Mouse (Mus musculus): ENCODE measurements at regions not wholly inside any gene's neighbourhood (a gene's known extent, or its start where the extent isn't known, plus 50 kb on each side); places are given as distances from the start of the nearest gene placed in this dataset.

- WGBS = 83% methylated on average over 14 of the region's 14 CpGs
- H3K36me3 ChIP-seq (ENCODE audit: control insufficient read depth, insufficient read depth, low read length) = no peaks in the 10 kb centered on the region
- no peaks in the 10 kb centered on the region for H3K4me1 ChIP-seq (replicated peaks; ENCODE audit: control insufficient read depth, insufficient read depth, low read length)
- H3K27ac ChIP-seq (ENCODE audit: low read depth, low read length) = no peak overlapping the region
- ATAC-seq (ENCODE audit: low FRiP score) = no peak
- H3K4me2 ChIP-seq (replicated peaks; ENCODE audit: low read depth, low read length) = no peak overlapping the region
- no peak overlapping the region for H3K4me3 ChIP-seq (ENCODE audit: low read depth, low read length)
- H3K9ac ChIP-seq (ENCODE audit: low read depth, low read length) = no peak overlapping the region
- no peaks in the 10 kb centered on the region for H3K9me3 ChIP-seq (ENCODE audit: control insufficient read depth, low read length)
- no peak for DNase-seq (ENCODE audit: low spot score)
- H3K27me3 ChIP-seq (ENCODE audit: control insufficient read depth, insufficient read depth, low read length) = no peaks in the 10 kb centered on the region
Measured at GRCm38 (mm10) chr10:83857794-83858442, 135.3 kb downstream of the 1500009L16Rik start.

GRCm38 (mm10) chr10:83858689-83859088, 136.0 kb downstream of the 1500009L16Rik start:
- 76% methylated on average over 6 of the region's 6 CpGs for WGBS
- H3K9ac ChIP-seq (ENCODE audit: low read depth, low read length) = no peak overlapping the region
- no peaks in the 10 kb centered on the region for H3K4me1 ChIP-seq (replicated peaks; ENCODE audit: control insufficient read depth, insufficient read depth, low read length)

DNA sequence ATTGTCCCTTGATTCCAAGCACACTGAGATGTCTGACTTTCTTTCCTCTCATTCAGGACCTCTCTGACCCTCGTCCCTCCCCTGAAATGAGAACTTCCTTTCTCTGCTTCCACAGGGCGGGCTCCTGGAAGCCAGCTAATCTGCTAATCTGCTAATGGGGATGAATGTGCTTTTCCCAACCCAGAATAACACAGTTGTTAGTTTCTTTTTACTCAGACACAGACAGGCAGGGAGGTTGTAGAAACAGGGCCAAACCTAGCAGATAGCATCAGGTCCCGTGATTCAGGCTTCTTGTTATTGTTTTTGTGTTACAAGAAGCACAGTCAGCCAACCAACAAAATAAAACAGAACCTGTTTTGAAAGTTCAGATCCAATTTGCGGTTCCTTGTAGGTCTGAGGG, 137.0 kb downstream of the 1500009L16Rik start:
- no peak overlapping the region for H3K4me2 ChIP-seq (replicated peaks; ENCODE audit: low read depth, low read length)
- H3K9ac ChIP-seq (ENCODE audit: low read depth, low read length) = no peak overlapping the region
- H3K36me3 ChIP-seq (ENCODE audit: control insufficient read depth, insufficient read depth, low read length) = no peaks in the 10 kb centered on the region
- WGBS = 88% methylated on average over 4 of the region's 4 CpGs
- H3K4me1 ChIP-seq (replicated peaks; ENCODE audit: control insufficient read depth, insufficient read depth, low read length) = no peaks in the 10 kb centered on the region
- H3K27ac ChIP-seq (ENCODE audit: low read depth, low read length) = no peak overlapping the region
- H3K27me3 ChIP-seq (ENCODE audit: control insufficient read depth, insufficient read depth, low read length) = no peaks in the 10 kb centered on the region
- DNase-seq (ENCODE audit: low spot score) = no peak
- no peak for ATAC-seq (ENCODE audit: low FRiP score)
- H3K9me3 ChIP-seq (ENCODE audit: control insufficient read depth, low read length) = no peaks in the 10 kb centered on the region
- H3K4me3 ChIP-seq (ENCODE audit: low read depth, low read length) = no peak overlapping the region

More at GRCm38 (mm10) chr10:83858689-83859088, 136.0 kb downstream of the 1500009L16Rik start:
- DNase-seq (ENCODE audit: low spot score) (no peak), ATAC-seq (ENCODE audit: low FRiP score) (no peak)
- H3K36me3 ChIP-seq (ENCODE audit: control insufficient read depth, insufficient read depth, low read length) = no peaks in the 10 kb centered on the region
- H3K27me3 ChIP-seq (ENCODE audit: control insufficient read depth, insufficient read depth, low read length) = no peaks in the 10 kb centered on the region
- H3K4me3 ChIP-seq (ENCODE audit: low read depth, low read length) = no peak overlapping the region
- H3K9me3 ChIP-seq (ENCODE audit: control insufficient read depth, low read length) = no peaks in the 10 kb centered on the region
- H3K4me2 ChIP-seq (replicated peaks; ENCODE audit: low read depth, low read length) = no peak overlapping the region
- H3K27ac ChIP-seq (ENCODE audit: low read depth, low read length) = no peak overlapping the region

- Histone ChIP-seq H3K27me3 (ENCODE audit: control insufficient read depth, insufficient read depth, low read length) (no peaks in the 10 kb centered on the region), H3K9me3 (ENCODE audit: control insufficient read depth, low read length) (no peaks in the 10 kb centered on the region), H3K36me3 (ENCODE audit: control insufficient read depth, insufficient read depth, low read length) (no peaks in the 10 kb centered on the region), H3K4me3 (ENCODE audit: low read depth, low read length) (no peak overlapping the region), H3K27ac (ENCODE audit: low read depth, low read length) (no peak overlapping the region), H3K4me1 (replicated peaks; ENCODE audit: control insufficient read depth, insufficient read depth, low read length) (no peaks in the 10 kb centered on the region), H3K9ac (ENCODE audit: low read depth, low read length) (no peak overlapping the region), H3K4me2 (replicated peaks; ENCODE audit: low read depth, low read length) (no peak overlapping the region)
- 53% methylated on average over 5 of the region's 5 CpGs for WGBS
- ATAC-seq (ENCODE audit: low FRiP score) = no peak
- no peak for DNase-seq (ENCODE audit: low spot score)
Measured at GRCm38 (mm10) chr10:83861574-83862190, 139.0 kb downstream of the 1500009L16Rik start.

- H3K9ac ChIP-seq (ENCODE audit: low read depth, low read length) = no peak overlapping the region
- ATAC-seq (ENCODE audit: low FRiP score) = no peak
- H3K27me3 ChIP-seq (ENCODE audit: control insufficient read depth, insufficient read depth, low read length) = no peaks in the 10 kb centered on the region
- H3K4me2 ChIP-seq (replicated peaks; ENCODE audit: low read depth, low read length) = no peak overlapping the region
- no peak for DNase-seq (ENCODE audit: low spot score)
- no peaks in the 10 kb centered on the region for H3K4me1 ChIP-seq (replicated peaks; ENCODE audit: control insufficient read depth, insufficient read depth, low read length)
- H3K4me3 ChIP-seq (ENCODE audit: low read depth, low read length) = no peak overlapping the region
- no peaks in the 10 kb centered on the region for H3K9me3 ChIP-seq (ENCODE audit: control insufficient read depth, low read length)
- WGBS = 91% methylated on average over 8 of the region's 8 CpGs
- no peaks in the 10 kb centered on the region for H3K36me3 ChIP-seq (ENCODE audit: control insufficient read depth, insufficient read depth, low read length)
- H3K27ac ChIP-seq (ENCODE audit: low read depth, low read length) = no peak overlapping the region
Measured at GRCm38 (mm10) chr10:83864591-83864990, 141.9 kb downstream of the 1500009L16Rik start.

GRCm38 (mm10) chr10:83865929-83866328, 143.3 kb downstream of the 1500009L16Rik start:
- no peak overlapping the region for H3K4me3 ChIP-seq (ENCODE audit: low read depth, low read length)
- H3K9me3 ChIP-seq (ENCODE audit: control insufficient read depth, low read length) = no peaks in the 10 kb centered on the region
- H3K27ac ChIP-seq (ENCODE audit: low read depth, low read length) = no peak overlapping the region
- ATAC-seq (ENCODE audit: low FRiP score) (no peak), DNase-seq (ENCODE audit: low spot score) (no peak)
- WGBS = 70% methylated on average over 5 of the region's 5 CpGs
- no peak overlapping the region for H3K9ac ChIP-seq (ENCODE audit: low read depth, low read length)
- no peaks in the 10 kb centered on the region for H3K36me3 ChIP-seq (ENCODE audit: control insufficient read depth, insufficient read depth, low read length)
- H3K27me3 ChIP-seq (ENCODE audit: control insufficient read depth, insufficient read depth, low read length) = no peaks in the 10 kb centered on the region
- H3K4me2 ChIP-seq (replicated peaks; ENCODE audit: low read depth, low read length) = no peak overlapping the region
- no peaks in the 10 kb centered on the region for H3K4me1 ChIP-seq (replicated peaks; ENCODE audit: control insufficient read depth, insufficient read depth, low read length)

DNA sequence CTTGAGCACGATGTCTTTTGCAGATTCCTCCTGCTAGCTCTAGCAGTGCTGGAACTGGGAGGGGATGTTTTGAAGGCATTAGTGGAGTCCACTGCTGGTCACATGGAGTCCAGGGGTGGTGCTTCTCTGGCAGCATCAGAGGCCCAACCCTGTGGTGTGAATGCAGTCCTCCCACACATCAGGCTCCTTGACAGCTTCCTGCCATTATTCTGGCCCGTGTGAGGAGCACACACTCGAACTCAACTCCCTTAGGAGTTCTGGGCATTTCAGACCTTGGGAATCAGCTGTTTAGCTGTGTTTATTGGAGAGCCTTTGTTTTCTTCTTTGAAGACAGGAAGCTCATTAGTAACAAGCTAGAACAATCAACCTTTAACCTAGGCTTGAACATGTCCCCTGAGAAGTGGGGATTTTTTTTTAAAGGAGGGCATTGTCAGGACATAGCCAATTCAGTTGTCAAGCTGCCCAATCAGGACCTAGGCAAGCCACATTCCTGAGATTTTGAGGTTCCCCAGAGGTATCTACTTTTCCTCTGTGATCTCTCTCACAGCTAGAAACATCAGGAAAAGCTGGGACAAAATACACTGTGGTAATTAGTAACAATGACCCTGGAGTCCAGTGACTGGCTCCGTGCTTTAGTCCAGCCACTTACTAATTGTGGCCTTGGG, 149.2 kb downstream of the 1500009L16Rik start:
- DNase-seq (ENCODE audit: low spot score) (no peak), ATAC-seq (ENCODE audit: low FRiP score) (no peak)
- no peaks in the 10 kb centered on the region for H3K36me3 ChIP-seq (ENCODE audit: control insufficient read depth, insufficient read depth, low read length)
- no peaks in the 10 kb centered on the region for H3K27me3 ChIP-seq (ENCODE audit: control insufficient read depth, insufficient read depth, low read length)
- H3K4me2 ChIP-seq (replicated peaks; ENCODE audit: low read depth, low read length) = no peak overlapping the region
- H3K4me3 ChIP-seq (ENCODE audit: low read depth, low read length) = no peak overlapping the region
- 48% methylated on average over 4 of the region's 4 CpGs for WGBS
- H3K9ac ChIP-seq (ENCODE audit: low read depth, low read length) = no peak overlapping the region
- no peak overlapping the region for H3K27ac ChIP-seq (ENCODE audit: low read depth, low read length)
- no peaks in the 10 kb centered on the region for H3K9me3 ChIP-seq (ENCODE audit: control insufficient read depth, low read length)
- no peaks in the 10 kb centered on the region for H3K4me1 ChIP-seq (replicated peaks; ENCODE audit: control insufficient read depth, insufficient read depth, low read length)

DNA sequence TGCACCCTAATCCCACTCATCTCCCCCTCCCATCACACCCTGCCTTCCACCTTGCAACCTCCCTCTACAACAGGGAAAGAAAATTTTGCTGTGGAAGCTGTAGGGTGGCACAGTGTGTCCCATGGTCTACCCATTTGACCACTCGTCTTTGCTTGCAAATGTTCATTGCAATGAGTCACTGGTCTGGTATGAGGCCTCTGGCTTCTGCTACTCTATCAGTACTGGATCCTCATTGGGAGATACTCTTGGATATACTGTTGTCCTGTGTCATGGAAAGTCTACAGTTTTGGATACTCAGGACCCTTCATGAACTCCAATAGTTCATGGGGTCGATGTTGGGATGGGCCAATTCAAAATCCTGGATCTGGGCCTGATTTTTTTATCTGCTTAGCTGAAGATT, 156.1 kb downstream of the 1500009L16Rik start:
- H3K36me3 ChIP-seq (ENCODE audit: control insufficient read depth, insufficient read depth, low read length) = no peaks in the 10 kb centered on the region
- ATAC-seq (ENCODE audit: low FRiP score) (no peak), DNase-seq (ENCODE audit: low spot score) (no peak)
- H3K27ac ChIP-seq (ENCODE audit: low read depth, low read length) = no peak overlapping the region
- no peaks in the 10 kb centered on the region for H3K9me3 ChIP-seq (ENCODE audit: control insufficient read depth, low read length)
- no peaks in the 10 kb centered on the region for H3K4me1 ChIP-seq (replicated peaks; ENCODE audit: control insufficient read depth, insufficient read depth, low read length)
- no peak overlapping the region for H3K4me2 ChIP-seq (replicated peaks; ENCODE audit: low read depth, low read length)
- H3K27me3 ChIP-seq (ENCODE audit: control insufficient read depth, insufficient read depth, low read length) = no peaks in the 10 kb centered on the region
- 90% methylated on average over 2 of the region's 2 CpGs for WGBS
- no peak overlapping the region for H3K4me3 ChIP-seq (ENCODE audit: low read depth, low read length)
- no peak overlapping the region for H3K9ac ChIP-seq (ENCODE audit: low read depth, low read length)

All from hindbrain, embryonic 11.5 days (tissue).